Mouse (Mus musculus): ENCODE results near the gene Litaf. TPM values are rescaled to one million over a fixed set of nuclear protein-coding genes. Genes with fewer than 3 reads are reported as not detected.
A peak's percentile ranks its signal among the peaks of the same experiment; 100 is the strongest.

The Litaf gene
- total and polyA plus RNA-seq, 3 experiments, result 25.7 to 50.1 TPM; not detected in 1

- TF ChIP-seq RAD21 (IDR thresholded peaks at IDR 0.05; ENCODE audit: low read depth, low read length) (peak; percentile 56), CTCF (IDR thresholded peaks at IDR 0.05 in 2 of 3, conservative IDR thresholded peaks at IDR 0.05 in 1 of 3; ENCODE audit: control insufficient read depth in 1 of 3, insufficient read depth in 1 of 3, low read depth in 2 of 3, low read length in 3 of 3, poor library complexity in 1 of 3, severe bottlenecking in 1 of 3) (peak in 2 of 3 experiments; percentile 57 to 60; a peak in 4 of 6 replicates), TCF12 (IDR thresholded peaks at IDR 0.05; ENCODE audit: low read depth, low read length) (no peak), SMC3 (IDR thresholded peaks at IDR 0.05; ENCODE audit: low read depth, low read length) (peak; percentile 59), MXI1 (IDR thresholded peaks at IDR 0.05; ENCODE audit: low read depth, low read length) (no peak), ZC3H11A (IDR thresholded peaks at IDR 0.05; ENCODE audit: low read depth, low read length) (peak; percentile 20; the same call in 1 of the 2 replicates)
- DNase-seq (ENCODE audit: low read depth, low spot score), result peak; percentile 43
- peaks cover 0 to 22% of the 10 kb centered on the region in 2 experiments; a peak in 2 of 4 replicates for H3K36me3 ChIP-seq (ENCODE audit: control insufficient read depth in 1 of 2, insufficient read depth in 2 of 2, low read length in 2 of 2)
These were observed 43.3 kb upstream of the Litaf start for GRCm38 (mm10) chr16:11109198-11109740.

GRCm38 (mm10) chr16:11104905-11105304 is 38.9 kb upstream of the Litaf start:
- no peak for DNase-seq (ENCODE audit: low read depth, low spot score)
- H3K36me3 ChIP-seq (ENCODE audit: control insufficient read depth in 1 of 2, insufficient read depth in 2 of 2, low read length in 2 of 2), result peaks cover 8 to 18% of the 10 kb centered on the region in 2 experiments
- H3K4me3 ChIP-seq (ENCODE audit: control insufficient read depth in 1 of 2, insufficient read depth in 1 of 2, low read depth in 2 of 2, low read length in 2 of 2), result no peak overlapping the region
- H3K27ac ChIP-seq (ENCODE audit: control insufficient read depth, low read depth, low read length), result no peak overlapping the region
- H3K9ac ChIP-seq (ENCODE audit: control insufficient read depth, low read depth, low read length, poor library complexity, severe bottlenecking), result no peak overlapping the region
- no peaks in the 10 kb centered on the region for H3K79me2 ChIP-seq (ENCODE audit: control insufficient read depth, insufficient read depth, low read length, poor library complexity)
- H3K27me3 ChIP-seq (ENCODE audit: control insufficient read depth in 1 of 2, insufficient read depth in 2 of 2, low read length in 2 of 2), result no peaks in the 10 kb centered on the region
- TF ChIP-seq EP300 (IDR thresholded peaks at IDR 0.05; ENCODE audit: low read depth in 1 of 2, low read length in 2 of 2) (no peak), MYC (IDR thresholded peaks at IDR 0.05; ENCODE audit: low read depth, low read length) (no peak), UBTF (IDR thresholded peaks at IDR 0.05; ENCODE audit: borderline replicate concordance, insufficient read depth, low read depth, low read length) (no peak), POLR2A (IDR thresholded peaks at IDR 0.05; ENCODE audit: control insufficient read depth in 1 of 2, insufficient read depth in 1 of 2, low read depth in 1 of 2, low read length in 2 of 2, poor library complexity in 1 of 2) (no peak), TCF12 (IDR thresholded peaks at IDR 0.05; ENCODE audit: low read depth, low read length) (no peak), KAT2A (conservative IDR thresholded peaks at IDR 0.05; ENCODE audit: low read depth, low read length) (no peak), GABPA (IDR thresholded peaks at IDR 0.05; ENCODE audit: low read depth, low read length) (no peak), E2F4 (IDR thresholded peaks at IDR 0.05; ENCODE audit: borderline replicate concordance, low read depth, low read length) (no peak), ZKSCAN1 (IDR thresholded peaks at IDR 0.05; ENCODE audit: low read depth, low read length) (no peak), RAD21 (IDR thresholded peaks at IDR 0.05; ENCODE audit: low read depth, low read length) (no peak), ZC3H11A (IDR thresholded peaks at IDR 0.05; ENCODE audit: low read depth, low read length) (no peak), ETS1 (IDR thresholded peaks at IDR 0.05; ENCODE audit: low read depth, low read length) (no peak), NELFE (IDR thresholded peaks at IDR 0.05; ENCODE audit: low read depth, low read length) (no peak), ZMIZ1 (IDR thresholded peaks at IDR 0.05; ENCODE audit: low read depth, low read length) (no peak), USF1 (IDR thresholded peaks at IDR 0.05; ENCODE audit: low read depth, low read length) (no peak)
- no peaks in the 10 kb centered on the region for H3K9me3 ChIP-seq (replicated peaks; ENCODE audit: insufficient read depth, low read length)
- peaks cover 0 to 2% of the 10 kb centered on the region in 2 experiments; a peak in 1 of 4 replicates for H3K4me1 ChIP-seq (ENCODE audit: control insufficient read depth in 1 of 2, insufficient read depth in 2 of 2, low read length in 2 of 2)

More at GRCm38 (mm10) chr16:11109198-11109740, 43.3 kb upstream of the Litaf start:
- Histone ChIP-seq H3K27me3 (ENCODE audit: control insufficient read depth in 1 of 2, insufficient read depth in 2 of 2, low read length in 2 of 2) (no peaks in the 10 kb centered on the region), H3K4me1 (ENCODE audit: control insufficient read depth in 1 of 2, insufficient read depth in 2 of 2, low read length in 2 of 2) (no peaks in the 10 kb centered on the region), H3K27ac (ENCODE audit: control insufficient read depth, low read depth, low read length) (no peak overlapping the region), H3K79me2 (ENCODE audit: control insufficient read depth, insufficient read depth, low read length, poor library complexity) (no peaks in the 10 kb centered on the region), H3K9ac (ENCODE audit: control insufficient read depth, low read depth, low read length, poor library complexity, severe bottlenecking) (no peak overlapping the region), H3K9me3 (replicated peaks; ENCODE audit: insufficient read depth, low read length) (no peaks in the 10 kb centered on the region), H3K4me3 (ENCODE audit: control insufficient read depth in 1 of 2, insufficient read depth in 1 of 2, low read depth in 2 of 2, low read length in 2 of 2) (no peak overlapping the region)

All from MEL (cell line).